Mouse (Mus musculus): ENCODE results near the gene Runx2. TPM values are rescaled to one million over a fixed set of nuclear protein-coding genes. Genes with fewer than 3 reads are reported as not detected.

Gene Runx2
- 1.8 TPM for polyA plus RNA-seq (2017; shearing (Covaris generic))

DNA sequence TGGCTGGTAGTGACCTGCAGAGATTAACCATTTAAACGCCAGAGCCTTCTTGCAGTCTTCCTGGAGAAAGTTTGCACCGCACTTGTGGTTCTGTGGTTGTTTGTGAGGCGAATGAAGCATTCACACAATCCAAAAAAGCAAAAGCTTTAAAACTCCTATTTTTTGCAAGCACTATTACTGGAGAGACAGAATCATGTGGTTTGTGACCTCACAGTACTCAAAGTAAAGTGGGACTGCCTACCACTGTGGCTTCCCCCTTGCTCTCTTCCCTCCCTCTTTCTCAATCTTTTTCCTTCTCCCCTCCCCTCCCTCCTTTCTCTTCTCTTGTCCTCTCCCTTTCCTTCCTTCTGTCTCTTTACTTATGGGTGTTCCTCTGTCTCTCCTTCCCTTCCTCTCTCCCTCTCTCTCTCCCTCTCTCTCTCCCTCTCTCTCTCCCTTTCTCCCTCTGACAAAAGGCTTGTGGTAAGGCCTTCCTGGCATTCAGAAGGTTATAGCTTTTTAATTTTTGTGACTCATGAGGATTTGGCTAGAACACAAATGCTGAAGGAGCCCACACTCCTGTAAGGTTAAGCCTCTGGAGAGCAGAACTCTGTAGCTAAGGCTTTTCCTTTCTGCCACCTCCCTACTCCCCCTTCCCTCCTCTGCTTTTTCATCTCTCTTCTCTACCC lies at the start of gene Runx2:
Runx2 (minus strand) TSS at position 290 of the 668 bp plus-strand sequence.

DNA sequence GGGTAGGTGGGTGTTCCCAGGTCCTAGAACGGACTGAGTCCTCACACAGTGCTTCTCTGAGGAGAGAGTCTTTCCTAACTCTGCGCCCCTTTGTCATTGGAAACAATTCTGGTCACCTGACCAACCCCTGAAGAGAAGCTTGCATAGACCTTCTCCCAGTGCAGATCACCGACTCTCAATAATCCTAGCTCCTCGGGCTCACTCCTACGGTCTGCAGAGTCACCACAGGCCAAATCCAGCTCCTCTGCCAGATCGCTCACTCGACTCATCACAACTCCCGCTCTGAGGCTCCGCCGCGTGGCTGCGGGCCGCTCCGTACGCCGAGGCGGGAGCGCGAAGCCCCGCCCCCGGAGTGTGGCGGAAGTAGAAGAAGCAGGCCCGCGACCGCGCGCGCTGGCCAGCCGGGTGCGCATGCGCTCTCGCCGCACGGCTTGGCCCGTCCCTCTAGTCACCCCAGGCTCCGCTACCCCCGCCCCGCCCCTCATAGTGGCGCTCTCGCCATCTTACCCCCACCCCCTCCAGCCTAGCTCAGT lies 37.8 kb downstream of the Runx2 start, which contains the start of gene Supt3:
Supt3 (plus strand) TSS at position 415 of the 533 bp plus-strand sequence.

Other genes starting within 250 kb of the Runx2 start
- gene Supt3, start 37.6 kb downstream of the Runx2 start, polyA plus RNA-seq (2017; shearing (Covaris generic)) = 33.7 TPM